Mouse (Mus musculus) kidney, embryonic 14.5 days (tissue): ENCODE data around the gene Saxo2. TPM values are rescaled to one million over a fixed set of nuclear protein-coding genes. Genes with fewer than 3 reads are reported as not detected.
A peak's percentile ranks its signal among the peaks of the same experiment; 100 is the strongest.

Source experiments
- ATAC-seq: fragments of 200-750 bp; cut with Nextera tagmentation; 2 replicates; pipeline ENCODE4 v1.8.0; 2017; ENCODE audit warnings: moderate number of reproducible peaks, mild to moderate bottlenecking, moderate TSS enrichment, moderate library complexity; ENCODE audit not compliant: low FRiP score, low TSS enrichment
- H3K27ac ChIP-seq: fragments of 300-500 bp; sonication (generic); 2 replicates; pipeline ENCODE4 v1.5.1; 2014; ENCODE audit warnings: low read depth, mild to moderate bottlenecking, low read length, moderate library complexity, mixed read lengths
- H3K27me3 ChIP-seq: fragments of 300-500 bp; sonication (generic); 2 replicates; pipeline ENCODE4 v1.6.1; 2014; ENCODE audit warnings: mild to moderate bottlenecking, low read length; ENCODE audit not compliant: control insufficient read depth, insufficient read depth
- H3K36me3 ChIP-seq: fragments of 300-500 bp; sonication (generic); 2 replicates; pipeline ENCODE4 v1.6.1; 2014; ENCODE audit warnings: low read length, mixed read lengths; ENCODE audit not compliant: control insufficient read depth, insufficient read depth
- H3K4me1 ChIP-seq: fragments of 300-500 bp; sonication (generic); 2 replicates; pipeline ENCODE4 v1.6.1; 2014; ENCODE audit warnings: low read length, mixed read lengths; ENCODE audit not compliant: control insufficient read depth, insufficient read depth
- H3K4me2 ChIP-seq: fragments of 300-500 bp; sonication (generic); replicated peaks from 2 replicates; pipeline ENCODE4 v1.6.1; 2014; ENCODE audit warnings: low read depth, mild to moderate bottlenecking, low read length
- H3K4me3 ChIP-seq: fragments of 300-500 bp; sonication (generic); 2 replicates; pipeline ENCODE4 v1.5.1; 2014; ENCODE audit warnings: mild to moderate bottlenecking, low read length
- H3K9ac ChIP-seq: fragments of 300-500 bp; sonication (generic); 2 replicates; pipeline ENCODE4 v1.6.1; 2014; ENCODE audit warnings: low read depth, mild to moderate bottlenecking, low read length, moderate library complexity
- H3K9me3 ChIP-seq: fragments of 300-500 bp; sonication (generic); 2 replicates; pipeline ENCODE4 v1.6.1; 2016; ENCODE audit warnings: low read length; ENCODE audit not compliant: control insufficient read depth
- WGBS: fragments of 180-500 bp; shearing (Covaris S2); extraction: QIAGEN DNeasy Blood & Tissue Kit; methylation state at CpG from one replicate; pipeline ENCODE4 v1.1.7; 2014; 5-methylcytosine and 5-hydroxymethylcytosine counted together
- polyA plus RNA-seq: library from polyadenylated mRNA; unstranded; fragments of >200 nt; fragmentation: Nextera tagmentation; extraction: Ambion mirVana; gene quantifications from 2 replicates; pipeline ENCODE4 v1.2.1, GENCODE M21; 2014

The Saxo2 gene
- polyA plus RNA-seq, 1 experiment from 2014 or later = 5.5 TPM

DNA sequence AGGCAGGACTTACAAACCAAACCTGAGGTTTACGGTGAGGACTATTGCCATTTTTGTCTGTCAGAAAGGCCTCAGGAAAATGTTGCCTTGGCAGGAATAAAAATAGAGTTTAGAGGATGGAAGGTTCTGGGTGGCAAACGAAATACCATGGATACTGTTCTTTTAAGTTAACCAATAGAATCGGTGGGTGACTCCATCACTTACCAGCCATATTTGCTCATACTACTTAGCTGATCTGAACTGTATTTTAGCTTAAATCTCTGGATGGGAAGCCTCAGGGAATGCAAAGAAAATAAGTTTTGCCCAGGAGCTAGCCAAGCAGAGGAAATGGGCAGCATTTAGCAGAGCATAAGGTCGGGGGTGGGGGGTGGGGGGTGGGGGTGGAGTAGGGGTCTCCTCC lies 419 bp downstream of the Saxo2 start:
- Histone ChIP-seq H3K9me3 (no peaks in the 10 kb centered on the region), H3K4me2 (peak overlapping the region; percentile 56), H3K4me1 (0 out of 2 replicates have a peak, but pooled peaks cover 4% of the 10 kb centered on the region), H3K9ac (peak overlapping the region; percentile 70), H3K36me3 (peaks cover 7% of the 10 kb centered on the region; the same call in 1 of the 2 replicates), H3K4me3 (peak overlapping the region; percentile 74), H3K27me3 (no peaks in the 10 kb centered on the region), H3K27ac (no peak overlapping the region)
- ATAC-seq = no peak
- WGBS = 38% methylated on average over 4 of the region's 4 CpGs

DNA sequence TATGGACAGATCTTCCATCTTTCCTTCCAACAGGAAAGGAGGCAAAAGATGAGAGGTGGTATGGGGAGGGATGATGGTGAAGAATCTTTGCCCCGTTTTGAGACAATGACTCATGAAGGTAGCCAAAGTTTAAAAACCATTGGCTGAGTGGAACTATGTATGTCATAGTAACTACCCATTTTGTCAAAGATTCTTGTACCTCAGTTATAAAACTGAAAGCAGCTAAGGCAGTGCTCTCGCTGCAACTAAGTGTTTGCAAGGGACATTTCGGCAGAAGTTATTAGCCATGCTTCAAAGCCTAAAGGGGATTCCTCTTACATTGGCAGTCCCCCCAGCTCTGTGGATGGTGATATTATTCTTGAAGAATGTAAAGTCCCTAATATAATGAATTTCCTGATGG lies 1.1 kb downstream of the Saxo2 start:
- no peak for ATAC-seq
- 85% methylated on average over 3 of the region's 3 CpGs for WGBS

DNA sequence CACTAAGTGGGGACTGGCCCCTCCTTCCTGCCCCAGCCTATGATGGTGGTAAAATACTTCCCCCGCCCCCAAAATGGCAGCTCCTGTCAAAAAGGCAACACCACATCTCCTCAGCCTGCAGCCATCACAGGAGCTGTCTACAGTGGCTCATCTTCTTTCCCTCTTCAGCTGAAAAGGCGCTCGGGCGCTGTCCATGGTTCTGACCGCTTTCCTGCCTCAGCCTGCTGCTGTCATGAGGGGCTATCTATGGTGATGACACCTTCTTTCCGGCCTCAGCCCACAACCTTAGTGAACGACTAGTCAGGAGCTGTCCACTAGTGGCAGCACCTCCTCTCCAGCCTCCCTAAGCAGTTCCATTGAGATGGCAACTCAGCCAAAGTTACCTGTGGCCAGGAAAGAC lies 23.0 kb downstream of the Saxo2 start:
- Histone ChIP-seq H3K9me3 (no peaks in the 10 kb centered on the region), H3K36me3 (no peaks in the 10 kb centered on the region), H3K4me3 (no peak overlapping the region), H3K27me3 (no peaks in the 10 kb centered on the region), H3K9ac (no peak overlapping the region), H3K4me1 (no peaks in the 10 kb centered on the region), H3K27ac (no peak overlapping the region), H3K4me2 (no peak overlapping the region)
- ATAC-seq = peak; percentile 60; the same call in 1 of the 2 replicates
- WGBS = 16% methylated on average over 7 of the region's 7 CpGs

More for the DNA sequence above, 1.1 kb downstream of the Saxo2 start:
- H3K4me1 ChIP-seq = 0 out of 2 replicates have a peak, but pooled peaks cover 4% of the 10 kb centered on the region
- no peak overlapping the region for H3K9ac ChIP-seq
- no peaks in the 10 kb centered on the region for H3K9me3 ChIP-seq
- no peak overlapping the region for H3K4me3 ChIP-seq
- no peak overlapping the region for H3K4me2 ChIP-seq
- H3K27me3 ChIP-seq = no peaks in the 10 kb centered on the region
- no peak overlapping the region for H3K27ac ChIP-seq
- H3K36me3 ChIP-seq = peaks cover 5% of the 10 kb centered on the region; the same call in 1 of the 2 replicates

DNA sequence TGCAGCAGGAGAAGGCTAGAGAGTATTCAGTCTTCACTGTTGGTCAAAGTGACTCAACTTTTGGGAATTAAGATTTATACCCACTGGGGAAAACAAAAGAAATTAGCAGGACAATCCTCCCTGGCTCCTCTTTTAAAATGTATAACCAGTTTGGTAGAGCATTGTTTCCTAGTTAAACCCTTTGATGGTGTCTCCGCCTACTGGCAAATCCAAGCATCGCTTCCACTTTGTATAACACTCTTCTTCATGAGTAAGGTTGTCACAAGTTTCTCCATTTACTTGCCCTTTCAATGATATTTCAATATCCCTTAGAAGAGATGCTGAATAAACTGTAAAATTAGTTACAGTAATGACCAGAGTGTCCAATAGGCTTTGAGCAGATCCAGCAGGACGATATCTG lies 38.7 kb downstream of the Saxo2 start:
- no peaks in the 10 kb centered on the region for H3K27me3 ChIP-seq
- WGBS = 64% methylated on average over 3 of the region's 3 CpGs
- no peak overlapping the region for H3K9ac ChIP-seq
- no peaks in the 10 kb centered on the region for H3K36me3 ChIP-seq
- no peak for ATAC-seq
- H3K4me1 ChIP-seq = no peaks in the 10 kb centered on the region
- H3K27ac ChIP-seq = no peak overlapping the region
- H3K9me3 ChIP-seq = no peaks in the 10 kb centered on the region
- H3K4me3 ChIP-seq = no peak overlapping the region
- no peak overlapping the region for H3K4me2 ChIP-seq

DNA sequence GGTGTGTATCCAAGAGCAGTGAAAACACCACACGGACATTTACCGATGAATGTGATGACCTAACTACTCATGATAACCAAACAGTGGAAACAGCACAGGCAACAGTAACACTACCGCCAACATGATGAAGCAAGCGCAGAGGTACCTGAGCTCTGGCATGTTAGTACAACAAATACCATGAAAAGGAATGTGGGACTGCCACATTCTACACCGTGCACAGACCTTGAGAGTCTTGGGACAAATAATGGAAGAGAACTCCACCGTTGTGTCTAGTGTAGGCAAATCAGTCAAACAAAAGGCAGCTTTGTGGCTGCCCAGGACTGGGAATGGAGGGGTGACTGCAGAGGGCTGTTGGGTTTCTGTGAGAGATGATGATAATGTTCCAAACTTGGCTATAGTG lies 42.9 kb downstream of the Saxo2 start:
- H3K9me3 ChIP-seq = no peaks in the 10 kb centered on the region
- H3K4me2 ChIP-seq = no peak overlapping the region
- no peaks in the 10 kb centered on the region for H3K4me1 ChIP-seq
- no peaks in the 10 kb centered on the region for H3K36me3 ChIP-seq
- H3K9ac ChIP-seq = no peak overlapping the region
- no peak overlapping the region for H3K4me3 ChIP-seq
- H3K27ac ChIP-seq = no peak overlapping the region
- ATAC-seq = no peak
- WGBS = 90% methylated on average over 6 of the region's 6 CpGs
- H3K27me3 ChIP-seq = no peaks in the 10 kb centered on the region

DNA sequence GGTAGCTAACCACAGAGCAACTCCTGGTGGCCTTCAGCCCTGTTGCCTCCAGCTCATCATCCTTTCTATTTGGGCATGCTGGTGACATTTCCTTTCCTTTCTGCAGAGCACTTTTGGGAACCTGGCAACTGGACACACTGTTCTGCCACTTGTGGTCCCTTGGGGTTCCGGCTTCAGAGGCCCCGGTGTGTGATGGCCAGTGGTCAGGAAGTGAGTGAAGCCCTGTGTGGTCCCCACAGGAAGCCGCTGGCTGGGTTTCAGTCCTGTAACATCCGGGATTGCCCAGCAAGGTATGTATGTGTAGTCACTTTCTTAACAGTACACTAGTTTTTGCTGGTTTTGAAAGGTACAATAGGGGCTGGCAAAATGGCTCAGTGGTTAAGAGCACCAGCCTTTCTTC lies 46.3 kb downstream of the Saxo2 start:
- Histone ChIP-seq H3K27me3 (no peaks in the 10 kb centered on the region), H3K36me3 (no peaks in the 10 kb centered on the region), H3K4me2 (no peak overlapping the region), H3K9ac (no peak overlapping the region), H3K27ac (no peak overlapping the region), H3K4me1 (no peaks in the 10 kb centered on the region), H3K4me3 (no peak overlapping the region), H3K9me3 (no peaks in the 10 kb centered on the region)
- WGBS = 86% methylated on average over 4 of the region's 4 CpGs
- no peak for ATAC-seq

DNA sequence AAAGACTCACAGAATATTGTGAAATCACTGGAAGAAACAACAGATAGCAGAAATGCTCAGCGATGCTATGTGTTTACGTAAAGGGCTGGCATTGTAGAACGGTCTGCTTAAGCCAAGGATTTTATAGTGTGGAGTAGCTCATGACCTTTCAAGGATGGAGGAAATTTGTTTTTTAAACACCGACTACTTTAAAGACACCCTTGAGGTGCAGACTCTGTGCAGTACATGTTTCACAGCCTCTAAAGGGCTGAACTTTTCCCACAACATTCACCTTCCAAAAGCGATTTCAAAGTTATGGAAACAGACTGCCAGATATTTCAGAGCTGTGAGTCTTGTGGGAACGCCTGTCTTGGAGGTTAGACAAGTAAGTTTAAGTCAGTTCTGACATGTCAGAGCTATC lies 57.4 kb downstream of the Saxo2 start:
- H3K4me3 ChIP-seq = no peak overlapping the region
- no peak overlapping the region for H3K4me2 ChIP-seq
- H3K27ac ChIP-seq = no peak overlapping the region
- no peaks in the 10 kb centered on the region for H3K9me3 ChIP-seq
- H3K9ac ChIP-seq = no peak overlapping the region
- H3K27me3 ChIP-seq = no peaks in the 10 kb centered on the region
- 79% methylated on average over 6 of the region's 6 CpGs for WGBS
- ATAC-seq = no peak
- no peaks in the 10 kb centered on the region for H3K4me1 ChIP-seq
- H3K36me3 ChIP-seq = no peaks in the 10 kb centered on the region

Other genes with a start within 250 kb of the Saxo2 start
- gene Efl1, start 86 bp upstream of the Saxo2 start, polyA plus RNA-seq = 13.7 and 27.0 TPM in 2 replicates
- gene Mex3b, start 218.8 kb upstream of the Saxo2 start, polyA plus RNA-seq = 14.3 and 16.3 TPM in 2 replicates